Mouse (Mus musculus) ES-Bruce4 (cell line): Measurements from ENCODE around the gene Pnpla2.

Experiments used
- CTCF ChIP-seq: IDR thresholded peaks from one replicate; pipeline ENCODE4 v1.8.1; 2011; ENCODE audit warnings: low read depth, low read length
- POLR2A ChIP-seq: IDR thresholded peaks from one replicate; pipeline ENCODE4 v1.8.1; 2011; ENCODE audit warnings: low read length; ENCODE audit not compliant: insufficient read depth

DNA sequence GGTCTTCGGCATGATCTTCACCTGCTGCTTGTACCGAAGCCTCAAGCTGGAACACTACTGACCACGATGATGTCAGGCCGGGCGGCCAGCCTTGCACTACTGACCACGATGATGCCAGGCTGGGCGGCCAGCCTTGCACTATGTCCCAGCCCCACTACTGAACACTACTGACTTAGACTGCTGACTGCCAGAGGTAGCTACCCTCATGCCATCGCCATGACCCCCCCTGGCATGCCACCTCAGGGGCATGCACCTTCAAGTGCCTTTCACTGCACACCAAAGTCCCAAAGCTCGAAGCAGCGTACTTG lies 15.6 kb downstream of the Pnpla2 start:
- TF ChIP-seq POLR2A: no peak
- TF ChIP-seq CTCF: no peak
